Mouse (Mus musculus) megakaryocyte, embryonic 14.5 days (primary cell): Measurements from ENCODE around the gene Olfr15.

Source experiments
- FLI1 ChIP-seq: IDR thresholded peaks from 2 replicates; pipeline ENCODE4 v1.6.1; 2012; ENCODE audit warnings: low read length, inconsistent platforms, mixed read lengths
- GATA1 ChIP-seq: IDR thresholded peaks from 3 replicates; pipeline ENCODE4 v1.6.1; 2012; ENCODE audit warnings: mixed read lengths, low read length, inconsistent platforms, borderline replicate concordance

DNA sequence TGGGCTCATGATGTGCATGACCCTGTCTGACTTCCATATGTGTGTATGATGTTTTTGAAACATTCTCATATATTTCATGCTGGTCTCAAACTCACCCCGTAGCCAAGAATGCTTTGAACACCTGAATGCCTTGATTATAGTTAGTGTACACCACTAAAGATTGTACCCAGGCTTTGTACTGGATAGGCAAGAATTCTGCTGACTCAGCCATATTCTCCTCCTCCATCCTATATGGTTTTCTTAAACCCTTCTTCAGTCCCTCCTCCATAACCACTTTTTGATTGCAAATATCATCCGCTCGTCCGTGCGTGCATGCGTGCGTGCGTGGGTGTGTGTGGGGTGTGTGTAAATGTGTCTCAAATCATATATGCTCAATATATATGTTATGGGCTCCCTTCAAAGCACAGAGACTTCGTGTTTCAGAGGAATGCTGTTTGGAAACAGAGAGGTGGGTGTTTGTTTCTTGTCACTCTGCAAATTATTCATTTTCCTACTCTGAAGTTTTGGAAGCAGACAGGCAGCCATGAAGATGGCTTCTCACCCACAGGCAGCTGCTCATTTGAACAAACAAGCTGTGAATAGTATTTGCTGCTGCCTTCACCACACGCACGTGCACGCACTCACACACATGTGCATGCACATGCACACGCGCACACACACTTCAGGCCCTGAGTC is 61.1 kb downstream of the Olfr15 start:
- TF ChIP-seq GATA1 (no peak), FLI1 (no peak)
